Mouse (Mus musculus): Measurements from ENCODE around the gene Gm49405.

Gm49405 gene

DNA sequence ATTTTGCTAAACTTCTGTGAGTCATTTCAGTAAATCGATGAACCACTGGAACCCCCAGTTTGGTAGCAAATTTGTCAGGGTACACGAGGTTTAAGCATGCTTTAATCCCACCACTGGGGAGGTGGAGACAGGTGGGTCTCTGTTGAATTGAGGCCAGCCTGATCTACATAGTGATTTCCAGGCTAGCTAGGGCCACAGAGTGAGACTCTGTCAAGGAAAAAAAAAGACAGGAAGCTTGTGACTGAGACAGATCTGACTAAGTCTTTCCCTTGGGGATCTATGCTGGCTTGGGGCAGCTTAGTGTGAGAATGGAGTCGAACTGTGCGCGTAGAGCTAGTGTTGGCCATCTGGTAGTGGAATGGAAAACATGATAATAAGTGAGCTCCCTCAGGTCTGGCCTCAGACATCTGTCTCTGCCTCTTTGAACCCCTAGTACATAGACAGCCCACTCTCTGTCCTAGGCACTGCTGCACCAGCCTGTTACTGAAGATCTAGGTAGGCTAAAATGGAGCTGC is 52.1 kb downstream of the Gm49405 start:
- no peak for DNase-seq

DNA sequence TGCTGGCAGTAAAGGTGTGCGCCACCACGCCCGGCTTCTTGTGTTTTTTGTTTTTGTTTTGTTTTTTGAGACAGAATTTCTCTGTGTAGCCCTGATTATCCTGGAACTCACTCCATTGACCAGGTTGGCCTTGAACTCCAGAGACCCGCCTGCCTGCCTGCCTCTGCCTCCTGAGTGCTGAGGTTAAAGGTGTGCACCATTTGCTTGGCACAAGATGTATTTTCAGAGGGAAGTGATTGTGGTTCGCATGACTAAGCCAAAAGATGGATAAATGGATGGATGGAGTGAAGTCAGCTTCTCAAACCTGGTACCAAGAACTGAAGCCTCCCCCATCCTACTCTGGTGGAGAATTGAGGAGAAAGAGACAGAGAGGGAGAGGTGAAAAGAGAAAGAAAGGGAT is 54.2 kb downstream of the Gm49405 start:
- DNase-seq = no peak
